Mouse (Mus musculus) urinary bladder, postnatal 10 days (tissue): ENCODE measurements around the gene Zfp612.

ENCODE experiments used
- DNase-seq: peaks from one replicate; pipeline ENCODE4 v3.0.0; 2022; ENCODE audit warnings: low spot score

The Zfp612 gene

DNA sequence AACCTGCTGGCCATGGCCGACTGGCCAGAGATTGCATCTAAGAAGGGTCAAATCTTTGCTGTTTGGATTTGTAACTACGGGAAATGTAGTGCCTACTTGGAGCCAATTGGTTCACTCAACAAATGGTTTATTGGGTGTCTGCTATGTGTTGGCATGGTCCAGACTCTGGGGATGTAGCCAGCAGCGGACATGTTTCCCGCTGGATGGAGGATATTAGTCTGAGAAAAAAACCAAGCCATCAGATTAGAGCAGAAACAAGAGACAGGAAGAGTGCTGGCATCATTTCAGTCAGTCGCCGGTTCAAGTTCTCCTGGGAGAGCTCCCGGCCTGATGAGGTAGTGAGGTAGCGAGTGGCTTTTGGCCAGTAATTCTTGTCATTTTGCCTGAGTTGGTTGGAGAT lies 54.7 kb downstream of the Zfp612 start:
- DNase-seq, result no peak

DNA sequence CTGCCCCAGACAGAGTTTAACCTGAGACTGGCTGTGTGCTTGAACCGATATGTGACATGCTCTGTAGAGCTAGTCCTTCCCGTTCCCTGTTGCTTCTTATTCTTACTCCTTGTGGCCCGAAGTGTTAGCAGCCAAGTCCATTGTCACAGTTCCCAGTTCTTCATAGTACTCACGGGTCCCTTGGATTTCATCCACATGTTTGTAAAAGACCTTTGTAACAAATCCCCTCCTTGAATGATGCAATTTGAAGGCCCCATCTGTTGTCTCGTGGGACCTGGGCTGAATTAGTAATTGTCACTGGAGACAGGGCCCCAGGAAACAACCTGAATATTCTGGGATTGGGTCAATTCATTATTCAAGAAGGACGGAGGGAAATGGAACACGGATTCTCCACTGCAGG lies 56.0 kb downstream of the Zfp612 start:
- DNase-seq, result no peak

DNA sequence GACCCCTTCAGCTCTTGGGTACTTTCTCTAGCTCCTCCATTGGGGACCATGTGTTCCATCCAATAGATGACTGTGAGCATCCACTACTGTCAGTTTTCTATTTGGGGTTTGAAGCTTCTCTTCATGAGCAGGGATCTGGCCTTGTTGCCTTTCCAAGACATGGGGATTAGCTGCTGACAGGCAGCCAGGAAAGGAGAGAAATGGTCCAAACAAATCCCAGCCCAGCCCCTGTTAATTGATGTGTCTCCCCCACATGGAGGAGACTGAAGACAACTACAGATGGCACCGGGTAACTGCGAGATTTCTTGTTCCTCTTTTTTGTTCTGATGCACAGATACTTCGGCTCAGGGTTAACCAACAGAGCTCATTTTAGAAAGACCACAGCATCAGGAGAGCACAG lies 60.6 kb downstream of the Zfp612 start:
- no peak for DNase-seq

DNA sequence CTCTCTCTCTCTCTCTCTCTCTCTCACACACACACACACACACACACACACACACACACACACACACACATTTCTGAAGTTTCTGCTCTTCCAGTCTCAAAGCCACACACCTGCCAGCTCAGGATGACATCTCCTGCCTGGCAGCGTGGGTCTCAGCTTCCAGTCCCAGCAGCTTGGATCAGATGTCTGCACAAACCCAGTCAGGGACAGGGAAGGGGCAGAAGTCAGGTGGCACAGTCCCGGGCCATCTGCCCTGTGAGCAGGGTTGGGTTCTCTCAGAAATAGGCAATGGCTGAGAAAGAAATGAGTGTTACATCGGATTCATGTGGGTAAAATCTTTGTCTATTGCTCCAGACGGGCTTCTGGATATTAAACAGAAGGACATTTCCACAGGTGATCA lies 61.2 kb downstream of the Zfp612 start:
- no peak for DNase-seq
